Mouse (Mus musculus) myocyte (in vitro differentiated cells): ENCODE data around the gene Nol7. TPM values are rescaled to one million over a fixed set of nuclear protein-coding genes. Genes with fewer than 3 reads are reported as not detected.

Source experiments
- H3K27me3 ChIP-seq: one replicate; pipeline ENCODE4 v1.6.1; 2011; ENCODE audit not compliant: control insufficient read depth, insufficient read depth, insufficient read length
- H3K36me3 ChIP-seq: one replicate; pipeline ENCODE4 v1.6.1; 2011; ENCODE audit not compliant: control insufficient read depth, insufficient read depth
- H3K4me2 ChIP-seq: one replicate; pipeline ENCODE4 v1.6.1; 2011; ENCODE audit warnings: low read depth, control low read depth
- H3K4me3 ChIP-seq: one replicate; pipeline ENCODE4 v1.5.1; 2011; ENCODE audit warnings: mild to moderate bottlenecking, control low read depth, moderate library complexity
- H3K79me2 ChIP-seq: one replicate; pipeline ENCODE4 v1.6.1; 2011; ENCODE audit not compliant: control insufficient read depth, insufficient read depth
- H3ac ChIP-seq: one replicate; pipeline ENCODE4 v1.6.1; 2011; ENCODE audit not compliant: control insufficient read depth, insufficient read length
- CEBPB ChIP-seq: IDR thresholded peaks from 2 replicates; pipeline ENCODE4 v1.6.1; 2011; ENCODE audit warnings: mild to moderate bottlenecking, moderate library complexity; ENCODE audit not compliant: poor library complexity, insufficient read depth, severe bottlenecking
- E2F4 ChIP-seq: IDR thresholded peaks from one replicate; pipeline ENCODE4 v1.6.1; 2011; ENCODE audit warnings: mild to moderate bottlenecking, control low read depth, moderate library complexity; ENCODE audit not compliant: insufficient read depth
- MAX ChIP-seq: IDR thresholded peaks from one replicate; pipeline ENCODE4 v1.6.1; 2011; ENCODE audit warnings: low read depth, mild to moderate bottlenecking, control low read depth
- MYOD1 ChIP-seq, 3 experiments: IDR thresholded peaks; one replicate each; pipeline ENCODE4 v1.6.1; 2011; ENCODE audit warnings: control low read depth in 2 of 3, low read depth in 2 of 3, mild to moderate bottlenecking in 2 of 3, moderate library complexity in 1 of 3; ENCODE audit not compliant: insufficient read length in 2 of 3, control insufficient read depth in 1 of 3
- MYOG ChIP-seq, 3 experiments: IDR thresholded peaks; one replicate each; pipeline ENCODE4 v1.6.1; 2011; ENCODE audit warnings: control low read depth in 2 of 3, low read depth in 2 of 3, mild to moderate bottlenecking in 2 of 3; ENCODE audit not compliant: insufficient read length in 2 of 3, control insufficient read depth in 1 of 3, insufficient read depth in 1 of 3
- POLR2A ChIP-seq: IDR thresholded peaks from one replicate; pipeline ENCODE4 v1.6.1; 2011; ENCODE audit warnings: low read depth, mild to moderate bottlenecking, control low read depth, moderate library complexity; ENCODE audit not compliant: insufficient read length
- POLR2AphosphoS2 ChIP-seq: IDR thresholded peaks from one replicate; pipeline ENCODE4 v1.6.1; 2011; ENCODE audit warnings: low read depth, control low read depth; ENCODE audit not compliant: insufficient read length
- REST ChIP-seq: IDR thresholded peaks from one replicate; pipeline ENCODE4 v1.6.1; 2011; ENCODE audit warnings: mild to moderate bottlenecking, control low read depth, moderate library complexity; ENCODE audit not compliant: insufficient read depth, insufficient read length
- SRF ChIP-seq: IDR thresholded peaks from one replicate; pipeline ENCODE4 v1.6.1; 2011; ENCODE audit warnings: low read depth; ENCODE audit not compliant: control insufficient read depth, insufficient read length
- TCF12 ChIP-seq: IDR thresholded peaks from one replicate; pipeline ENCODE4 v1.6.1; 2011; ENCODE audit warnings: mild to moderate bottlenecking, control low read depth; ENCODE audit not compliant: poor library complexity, insufficient read depth, severe bottlenecking
- TCF3 ChIP-seq: IDR thresholded peaks from one replicate; pipeline ENCODE4 v1.6.1; 2011; ENCODE audit warnings: low read depth, control low read depth; ENCODE audit not compliant: insufficient read length
- USF1 ChIP-seq: IDR thresholded peaks from one replicate; pipeline ENCODE4 v1.6.1; 2011; ENCODE audit warnings: low read depth, mild to moderate bottlenecking, control low read depth, moderate library complexity
- polyA plus RNA-seq: library from polyadenylated mRNA; unstranded; fragments of >200 nt; fragmentation: generic; extraction: Trizol; gene quantifications from one replicate; pipeline ENCODE4 v1.2.1, GENCODE M21; 2012; ENCODE audit warnings: missing spikeins

The Nol7 gene
- polyA plus RNA-seq, 1 experiment, result 87.8 TPM

GRCm38 (mm10) chr13:43440376-43440775 lies 42.2 kb downstream of the Nol7 start:
- H3K79me2 ChIP-seq, result peaks cover 94% of the 10 kb centered on the region
- no peak overlapping the region for H3K4me2 ChIP-seq
- H3ac ChIP-seq, result no peak overlapping the region
- no peak for TF ChIP-seq CEBPB
- no peak for TF ChIP-seq POLR2AphosphoS2
- TF ChIP-seq REST, result no peak
- TF ChIP-seq MAX, result no peak
- no peak for TF ChIP-seq MYOG (IDR thresholded peaks at IDR 0.05; ENCODE audit: control insufficient read depth in 1 of 3, insufficient read depth in 1 of 3, insufficient read length in 2 of 3, low read depth in 2 of 3)
- TF ChIP-seq MYOD1 (IDR thresholded peaks at IDR 0.05; ENCODE audit: control insufficient read depth in 1 of 3, insufficient read length in 2 of 3, low read depth in 2 of 3), result no peak
- H3K36me3 ChIP-seq, result no peaks in the 10 kb centered on the region
- no peak overlapping the region for H3K4me3 ChIP-seq
- no peaks in the 10 kb centered on the region for H3K27me3 ChIP-seq

GRCm38 (mm10) chr13:43442551-43442950 lies 44.4 kb downstream of the Nol7 start:
- H3K4me2 ChIP-seq, result peak overlapping the region; percentile 20
- TF ChIP-seq USF1 (no peak), POLR2AphosphoS2 (no peak), MYOD1 (IDR thresholded peaks at IDR 0.05; ENCODE audit: control insufficient read depth in 1 of 3, insufficient read length in 2 of 3, low read depth in 2 of 3) (no peak), SRF (no peak), E2F4 (no peak), POLR2A (no peak), REST (no peak), MAX (no peak), CEBPB (no peak), TCF3 (no peak), MYOG (IDR thresholded peaks at IDR 0.05; ENCODE audit: control insufficient read depth in 1 of 3, insufficient read depth in 1 of 3, insufficient read length in 2 of 3, low read depth in 2 of 3) (no peak), TCF12 (no peak)
- no peak overlapping the region for H3ac ChIP-seq
- no peaks in the 10 kb centered on the region for H3K27me3 ChIP-seq
- H3K4me3 ChIP-seq, result no peak overlapping the region
- peaks cover 93% of the 10 kb centered on the region for H3K79me2 ChIP-seq
- no peaks in the 10 kb centered on the region for H3K36me3 ChIP-seq

GRCm38 (mm10) chr13:43443706-43444105 lies 45.5 kb downstream of the Nol7 start:
- TF ChIP-seq MYOD1 (IDR thresholded peaks at IDR 0.05; ENCODE audit: control insufficient read depth in 1 of 3, insufficient read length in 2 of 3, low read depth in 2 of 3), result no peak
- no peak for TF ChIP-seq REST
- TF ChIP-seq POLR2A, result no peak
- H3ac ChIP-seq, result no peak overlapping the region
- H3K36me3 ChIP-seq, result no peaks in the 10 kb centered on the region
- H3K27me3 ChIP-seq, result no peaks in the 10 kb centered on the region
- H3K4me2 ChIP-seq, result no peak overlapping the region
- no peak overlapping the region for H3K4me3 ChIP-seq
- H3K79me2 ChIP-seq, result peaks cover 92% of the 10 kb centered on the region

GRCm38 (mm10) chr13:43444717-43445116 lies 46.5 kb downstream of the Nol7 start:
- no peaks in the 10 kb centered on the region for H3K27me3 ChIP-seq
- no peak overlapping the region for H3ac ChIP-seq
- H3K4me3 ChIP-seq, result no peak overlapping the region
- TF ChIP-seq MYOG (IDR thresholded peaks at IDR 0.05; ENCODE audit: control insufficient read depth in 1 of 3, insufficient read depth in 1 of 3, insufficient read length in 2 of 3, low read depth in 2 of 3), result no peak
- no peak for TF ChIP-seq SRF
- TF ChIP-seq POLR2A, result no peak
- no peak for TF ChIP-seq E2F4
- TF ChIP-seq USF1, result no peak
- no peak for TF ChIP-seq TCF3
- TF ChIP-seq POLR2AphosphoS2, result no peak
- no peak for TF ChIP-seq CEBPB
- H3K36me3 ChIP-seq, result no peaks in the 10 kb centered on the region
- H3K4me2 ChIP-seq, result no peak overlapping the region
- peaks cover 92% of the 10 kb centered on the region for H3K79me2 ChIP-seq

DNA sequence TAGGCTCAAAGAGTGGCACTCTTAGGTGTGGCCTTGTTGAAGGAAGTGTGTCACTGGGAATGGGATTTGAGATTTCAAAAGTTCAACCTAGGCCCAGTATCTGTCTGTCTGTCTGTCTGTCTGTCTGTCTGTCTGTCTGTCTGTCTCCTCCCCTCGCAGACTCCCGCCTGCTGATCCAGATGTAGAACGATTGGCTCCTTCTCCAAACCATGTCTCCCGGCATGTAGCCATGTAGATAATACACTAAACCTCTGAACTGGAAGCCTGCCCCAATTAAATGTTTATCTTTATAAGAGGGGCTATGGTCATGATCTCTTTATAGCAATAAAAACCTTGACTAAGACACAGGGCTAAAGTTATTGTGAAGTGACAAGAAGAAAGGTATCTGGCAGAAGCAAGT lies 47.6 kb downstream of the Nol7 start:
- Histone ChIP-seq H3ac (no peak overlapping the region), H3K36me3 (no peaks in the 10 kb centered on the region)
- TF ChIP-seq MYOG (IDR thresholded peaks at IDR 0.05; ENCODE audit: control insufficient read depth in 1 of 3, insufficient read depth in 1 of 3, insufficient read length in 2 of 3, low read depth in 2 of 3) (no peak), CEBPB (no peak), POLR2A (no peak), REST (no peak), TCF12 (no peak), POLR2AphosphoS2 (no peak), MAX (no peak), TCF3 (no peak), E2F4 (no peak), USF1 (no peak), SRF (no peak), MYOD1 (IDR thresholded peaks at IDR 0.05; ENCODE audit: control insufficient read depth in 1 of 3, insufficient read length in 2 of 3, low read depth in 2 of 3) (no peak)

More for the DNA sequence above, 47.6 kb downstream of the Nol7 start:
- H3K4me2 ChIP-seq, result no peak overlapping the region
- H3K27me3 ChIP-seq, result no peaks in the 10 kb centered on the region
- H3K79me2 ChIP-seq, result peaks cover 92% of the 10 kb centered on the region
- H3K4me3 ChIP-seq, result no peak overlapping the region
